Mouse (Mus musculus): ENCODE data around the gene BC004004.
"Not testable (repeated sequence)": the region's sequence is repeated elsewhere in the genome, so short reads cannot be mapped to it uniquely, and the experiment has no call there.

The BC004004 gene

GRCm38 (mm10) chr17:29347126-29347644 is 78.6 kb downstream of the BC004004 start:
- Histone ChIP-seq H3K9me3 (ENCODE audit: low read length) (no peaks in the 10 kb centered on the region), H3K4me1 (replicated peaks; ENCODE audit: low read depth, low read length) (peaks cover 73% of the 10 kb centered on the region), H3K36me3 (ENCODE audit: insufficient read depth, low read length) (peaks cover 25% of the 10 kb centered on the region), H3K27me3 (ENCODE audit: insufficient read depth, low read length) (no peaks in the 10 kb centered on the region), H3K4me3 (replicated peaks; ENCODE audit: low read length) (peak overlapping the region; percentile 89)
- TF ChIP-seq CTCF (conservative IDR thresholded peaks at IDR 0.05; ENCODE audit: low read length), result no peak
- TF ChIP-seq NANOG (IDR thresholded peaks at IDR 0.05; ENCODE audit: borderline replicate concordance, low read length), result no peak
- TF ChIP-seq POU5F1 (IDR thresholded peaks at IDR 0.05; ENCODE audit: borderline replicate concordance, low read length), result no peak

GRCm38 (mm10) chr17:29347645-29348256 is 79.2 kb downstream of the BC004004 start, which contains the start of gene Mtch1:
Gene Mtch1, minus strand, starts transcription at chr17:29347934.
- TF ChIP-seq NANOG (IDR thresholded peaks at IDR 0.05; ENCODE audit: borderline replicate concordance, low read length) (no peak), CTCF (conservative IDR thresholded peaks at IDR 0.05; ENCODE audit: low read length) (no peak)
- Histone ChIP-seq H3K4me3 (replicated peaks; ENCODE audit: low read length) (peak within 1 kb of the TSS; percentile 89), H3K9me3 (ENCODE audit: low read length) (no peaks in the 10 kb centered on the region), H3K4me1 (replicated peaks; ENCODE audit: low read depth, low read length) (peaks cover 67% of the 10 kb centered on the region), H3K36me3 (ENCODE audit: insufficient read depth, low read length) (peaks cover 22% of the 10 kb centered on the region), H3K27me3 (ENCODE audit: insufficient read depth, low read length) (no peaks in the 10 kb centered on the region)

GRCm38 (mm10) chr17:29348996-29349395 is 80.4 kb downstream of the BC004004 start:
- Histone ChIP-seq H3K4me1 (replicated peaks; ENCODE audit: low read depth, low read length) (peaks cover 58% of the 10 kb centered on the region), H3K4me3 (replicated peaks; ENCODE audit: low read length) (no peak overlapping the region), H3K27me3 (ENCODE audit: insufficient read depth, low read length) (no peaks in the 10 kb centered on the region), H3K9me3 (ENCODE audit: low read length) (no peaks in the 10 kb centered on the region), H3K36me3 (ENCODE audit: insufficient read depth, low read length) (peaks cover 10% of the 10 kb centered on the region)
- TF ChIP-seq POU5F1 (IDR thresholded peaks at IDR 0.05; ENCODE audit: borderline replicate concordance, low read length), result no peak
- TF ChIP-seq NANOG (IDR thresholded peaks at IDR 0.05; ENCODE audit: borderline replicate concordance, low read length), result no peak
- TF ChIP-seq CTCF (conservative IDR thresholded peaks at IDR 0.05; ENCODE audit: low read length), result no peak

- not testable (repeated sequence) for H3K9me3 ChIP-seq (ENCODE audit: low read length); H3K27me3 ChIP-seq (ENCODE audit: insufficient read depth, low read length); H3K36me3 ChIP-seq (ENCODE audit: insufficient read depth, low read length); H3K4me3 ChIP-seq (replicated peaks; ENCODE audit: low read length)
- peaks cover 53% of the 10 kb centered on the region for H3K4me1 ChIP-seq (replicated peaks; ENCODE audit: low read depth, low read length)
These were observed 82.5 kb downstream of the BC004004 start for GRCm38 (mm10) chr17:29351056-29351455.

DNA sequence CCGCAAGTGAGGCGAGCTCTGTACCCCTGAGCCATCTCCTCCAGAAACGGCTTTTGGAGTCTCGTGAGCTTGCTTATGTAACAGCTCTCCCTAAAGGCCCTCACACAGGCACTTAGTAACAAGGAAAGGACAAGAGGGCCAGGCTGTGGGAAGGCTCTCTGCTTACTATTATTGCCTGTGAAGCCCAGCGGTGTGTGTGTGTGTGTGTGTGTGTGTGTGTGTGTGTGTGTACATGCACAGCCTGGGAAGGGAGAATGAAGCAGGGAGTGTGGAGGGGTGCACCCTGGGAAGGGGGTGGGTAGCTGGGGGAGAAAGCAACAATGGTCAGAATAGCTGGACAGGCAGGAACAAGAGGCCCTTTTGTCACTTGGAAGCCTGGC is 86.9 kb downstream of the BC004004 start:
- TF ChIP-seq NANOG (IDR thresholded peaks at IDR 0.05; ENCODE audit: borderline replicate concordance, low read length), result no peak
- TF ChIP-seq CTCF (conservative IDR thresholded peaks at IDR 0.05; ENCODE audit: low read length), result no peak
- no peak for TF ChIP-seq POU5F1 (IDR thresholded peaks at IDR 0.05; ENCODE audit: borderline replicate concordance, low read length)
- no peaks in the 10 kb centered on the region for H3K9me3 ChIP-seq (ENCODE audit: low read length)
- H3K27me3 ChIP-seq (ENCODE audit: insufficient read depth, low read length), result no peaks in the 10 kb centered on the region
- peaks cover 43% of the 10 kb centered on the region for H3K4me1 ChIP-seq (replicated peaks; ENCODE audit: low read depth, low read length)
- H3K4me3 ChIP-seq (replicated peaks; ENCODE audit: low read length), result peak overlapping the region; percentile 74
- no peaks in the 10 kb centered on the region for H3K36me3 ChIP-seq (ENCODE audit: insufficient read depth, low read length)

GRCm38 (mm10) chr17:29355841-29356478 is 87.4 kb downstream of the BC004004 start:
- Histone ChIP-seq H3K9me3 (ENCODE audit: low read length) (no peaks in the 10 kb centered on the region), H3K36me3 (ENCODE audit: insufficient read depth, low read length) (no peaks in the 10 kb centered on the region), H3K27me3 (ENCODE audit: insufficient read depth, low read length) (no peaks in the 10 kb centered on the region), H3K4me3 (replicated peaks; ENCODE audit: low read length) (peak overlapping the region; percentile 74), H3K4me1 (replicated peaks; ENCODE audit: low read depth, low read length) (peaks cover 43% of the 10 kb centered on the region)
- TF ChIP-seq POU5F1 (IDR thresholded peaks at IDR 0.05; ENCODE audit: borderline replicate concordance, low read length) (no peak), NANOG (IDR thresholded peaks at IDR 0.05; ENCODE audit: borderline replicate concordance, low read length) (no peak), CTCF (conservative IDR thresholded peaks at IDR 0.05; ENCODE audit: low read length) (no peak)

DNA sequence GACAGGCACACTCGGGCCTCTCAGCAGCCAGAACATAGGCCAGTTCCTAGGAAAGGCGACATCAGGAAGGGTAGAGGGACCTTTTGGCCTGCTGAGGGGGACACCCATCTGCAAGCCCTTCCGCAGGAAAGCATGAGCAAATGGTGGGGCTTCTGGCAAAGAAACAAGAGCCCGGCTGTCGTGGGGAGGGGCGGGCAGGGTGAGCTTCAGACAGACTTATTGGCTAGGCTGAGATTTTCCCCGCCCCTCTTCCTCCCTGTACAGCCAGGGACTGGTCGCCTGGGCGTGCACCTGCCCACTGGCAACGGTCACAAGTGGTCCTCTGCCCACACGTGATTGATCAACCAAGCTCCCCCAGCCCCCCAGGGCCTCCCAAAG is 87.9 kb downstream of the BC004004 start:
- Histone ChIP-seq H3K9me3 (ENCODE audit: low read length) (no peaks in the 10 kb centered on the region), H3K27me3 (ENCODE audit: insufficient read depth, low read length) (no peaks in the 10 kb centered on the region), H3K36me3 (ENCODE audit: insufficient read depth, low read length) (no peaks in the 10 kb centered on the region), H3K4me1 (replicated peaks; ENCODE audit: low read depth, low read length) (peaks cover 43% of the 10 kb centered on the region), H3K4me3 (replicated peaks; ENCODE audit: low read length) (peak overlapping the region; percentile 74)
- no peak for TF ChIP-seq POU5F1 (IDR thresholded peaks at IDR 0.05; ENCODE audit: borderline replicate concordance, low read length)
- no peak for TF ChIP-seq NANOG (IDR thresholded peaks at IDR 0.05; ENCODE audit: borderline replicate concordance, low read length)
- TF ChIP-seq CTCF (conservative IDR thresholded peaks at IDR 0.05; ENCODE audit: low read length), result no peak

DNA sequence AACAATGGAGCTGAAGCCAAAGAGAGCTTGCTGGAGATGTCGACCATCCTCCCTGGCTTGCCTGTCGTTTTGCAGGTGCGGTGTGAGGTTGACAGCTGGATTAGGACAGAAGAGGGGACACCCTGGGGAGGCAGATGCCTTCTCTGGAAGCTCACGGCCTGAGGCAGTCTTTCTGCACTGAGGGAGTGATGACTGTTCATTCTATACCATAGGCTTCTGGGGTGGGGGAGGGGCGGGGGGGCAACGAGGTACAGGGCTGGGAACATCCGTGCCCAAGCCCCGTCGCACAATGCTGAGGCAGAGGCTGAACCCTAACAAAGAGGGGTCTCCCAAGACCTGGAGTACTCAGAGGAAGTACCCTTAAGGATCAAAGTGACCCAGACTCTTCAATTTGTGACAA is 88.3 kb downstream of the BC004004 start:
- Histone ChIP-seq H3K4me3 (replicated peaks; ENCODE audit: low read length) (peak overlapping the region; percentile 74), H3K36me3 (ENCODE audit: insufficient read depth, low read length) (no peaks in the 10 kb centered on the region), H3K9me3 (ENCODE audit: low read length) (no peaks in the 10 kb centered on the region), H3K27me3 (ENCODE audit: insufficient read depth, low read length) (no peaks in the 10 kb centered on the region), H3K4me1 (replicated peaks; ENCODE audit: low read depth, low read length) (peaks cover 45% of the 10 kb centered on the region)
- TF ChIP-seq CTCF (conservative IDR thresholded peaks at IDR 0.05; ENCODE audit: low read length) (no peak), POU5F1 (IDR thresholded peaks at IDR 0.05; ENCODE audit: borderline replicate concordance, low read length) (no peak), NANOG (IDR thresholded peaks at IDR 0.05; ENCODE audit: borderline replicate concordance, low read length) (no peak)

DNA sequence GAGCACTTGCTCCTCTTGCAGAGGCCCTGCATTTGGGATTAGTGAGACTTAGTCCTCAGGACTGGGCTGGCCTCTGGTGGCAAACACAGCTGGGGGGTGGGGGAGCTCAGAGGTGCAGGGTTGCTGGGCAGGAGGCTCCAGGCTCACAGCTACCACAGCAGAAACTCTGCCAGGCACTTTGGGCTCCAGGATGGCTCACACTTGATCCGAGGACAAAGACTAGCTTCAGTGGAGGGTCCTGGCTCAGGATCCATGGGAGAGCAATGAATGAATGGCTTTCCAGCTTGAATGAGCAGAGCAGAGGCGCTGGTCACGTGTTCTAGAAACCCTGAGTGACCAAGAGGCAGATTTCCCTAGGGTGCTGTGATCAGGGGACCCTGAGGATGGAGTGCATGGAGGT is 90.3 kb downstream of the BC004004 start:
- Histone ChIP-seq H3K36me3 (ENCODE audit: insufficient read depth, low read length) (no peaks in the 10 kb centered on the region), H3K4me1 (replicated peaks; ENCODE audit: low read depth, low read length) (peaks cover 52% of the 10 kb centered on the region), H3K4me3 (replicated peaks; ENCODE audit: low read length) (no peak overlapping the region), H3K9me3 (ENCODE audit: low read length) (no peaks in the 10 kb centered on the region), H3K27me3 (ENCODE audit: insufficient read depth, low read length) (peaks cover 2% of the 10 kb centered on the region; the same call in 1 of the 2 replicates)
- TF ChIP-seq CTCF (conservative IDR thresholded peaks at IDR 0.05; ENCODE audit: low read length) (no peak), NANOG (IDR thresholded peaks at IDR 0.05; ENCODE audit: borderline replicate concordance, low read length) (no peak), POU5F1 (IDR thresholded peaks at IDR 0.05; ENCODE audit: borderline replicate concordance, low read length) (no peak)

Measured in E14TG2a.4 (cell line).